Mouse (Mus musculus) kidney, adult 2 months (tissue): ENCODE measurements around the gene Magel2.

Experiments
- CTCF ChIP-seq: fragments of 200-500 bp; conservative IDR thresholded peaks from 2 replicates; pipeline ENCODE4 v1.5.1; 2011; ENCODE audit warnings: low read depth, mild to moderate bottlenecking, control low read depth, low read length, moderate library complexity, mixed read lengths; ENCODE audit not compliant: insufficient read depth, insufficient read length
- POLR2A ChIP-seq: fragments of 200-500 bp; IDR thresholded peaks from one replicate; pipeline ENCODE4 v1.6.1; 2011; ENCODE audit warnings: low read depth, low read length, control low read depth

GRCm38 (mm10) chr7:62407803-62408202, 31.0 kb downstream of the Magel2 start:
- TF ChIP-seq POLR2A (no peak), CTCF (no peak)
